ENCODE assay signal across 14 mouse cellular contexts in the genomic region with DNA sequence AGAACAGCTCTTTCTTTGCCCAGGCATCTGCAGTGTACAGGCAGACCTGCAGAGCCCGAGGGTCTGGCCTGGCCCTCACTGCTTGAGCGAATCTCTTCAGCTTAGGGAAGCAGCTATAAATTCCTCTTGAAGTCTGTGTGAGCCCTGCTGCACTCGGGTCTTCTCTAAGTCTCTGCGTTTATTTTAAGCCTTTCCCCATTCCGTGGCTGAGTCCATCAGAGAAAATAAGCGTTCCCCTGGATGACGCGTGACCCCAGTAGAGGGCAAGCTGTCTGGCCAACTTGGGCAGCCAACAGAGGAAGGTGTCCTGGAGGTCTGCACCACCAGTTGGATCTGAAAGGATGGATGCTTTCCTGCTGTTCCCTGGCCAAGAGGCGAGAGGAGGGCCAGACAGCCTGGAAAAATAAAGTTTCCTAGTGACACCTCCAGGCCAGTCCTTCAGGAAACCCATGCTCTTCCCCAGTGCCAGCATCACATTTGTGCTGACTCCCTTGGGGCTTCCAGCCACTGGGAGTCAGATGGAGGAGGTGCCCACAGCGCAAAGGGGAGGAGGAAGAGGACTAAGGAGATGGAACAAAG.
DNase-seq lines count a peak whose midpoint lies in the region; ATAC-seq lines count a peak whose summit lies in the region.
"Had no signal": no experiment of that assay in that cellular context is flagged by ENCODE, and none has a peak within 500 bp of the region (broad histone marks: within the 10 kb centered on the region; RNA-seq: fewer than 3 reads in every experiment).

No protein-coding gene starts in this region.

- H3K9me3 ChIP-seq in embryonic facial prominence, embryonic 12.5 days = no peaks in the 10 kb centered on the region
- H3K9me3 ChIP-seq in embryonic facial prominence, embryonic 10.5 days = no peaks in the 10 kb centered on the region
- H3K9me3 ChIP-seq in kidney, embryonic 14.5 days (ENCODE audit: control insufficient read depth, low read length) = no peaks in the 10 kb centered on the region
- H3K9me3 ChIP-seq: forebrain, embryonic 12.5 days; G1E had no signal

- H3K4me1 ChIP-seq in embryonic facial prominence, embryonic 12.5 days = peaks cover 45% of the 10 kb centered on the region
- H3K4me1 ChIP-seq in embryonic facial prominence, embryonic 10.5 days = peaks cover 64% of the 10 kb centered on the region
- H3K4me1 ChIP-seq in kidney, embryonic 14.5 days (ENCODE audit: control insufficient read depth, insufficient read depth, low read length) = peaks cover 37% of the 10 kb centered on the region

- H3K9ac ChIP-seq in embryonic facial prominence, embryonic 12.5 days = no peak overlapping the region
- no peak overlapping the region for H3K9ac ChIP-seq in kidney, embryonic 14.5 days (ENCODE audit: low read depth, low read length)
- H3K9ac ChIP-seq: forebrain, embryonic 12.5 days; liver, embryonic 14.5 days had no signal

- ATAC-seq in embryonic facial prominence, embryonic 12.5 days (ENCODE audit: insufficient number of reproducible peaks, insufficient read depth, low FRiP score, low TSS enrichment) = no peak
- peak; percentile 29; the same call in 1 of the 2 replicates for ATAC-seq in kidney, embryonic 14.5 days (ENCODE audit: low FRiP score, low TSS enrichment)
- ATAC-seq: hindbrain, postnatal 0 days had no signal

- 47% methylated on average over 10 of the region's 10 CpGs for WGBS in embryonic facial prominence, embryonic 12.5 days
- 45% methylated on average over 10 of the region's 10 CpGs for WGBS in embryonic facial prominence, embryonic 10.5 days
- 18% methylated on average over 10 of the region's 10 CpGs for WGBS in kidney, embryonic 14.5 days

- H3K27ac ChIP-seq in embryonic facial prominence, embryonic 12.5 days = peak overlapping the region; percentile 0; the same call in 1 of the 2 replicates
- H3K27ac ChIP-seq in embryonic facial prominence, embryonic 10.5 days (replicated peaks) = no peak overlapping the region; the same call in 1 of the 2 replicates
- H3K27ac ChIP-seq in kidney, embryonic 14.5 days (ENCODE audit: low read depth, low read length) = 0 out of 2 replicates have a peak overlapping the region, but pooled peaks have one; percentile 24
- H3K27ac ChIP-seq: forebrain, embryonic 12.5 days; hindbrain, postnatal 0 days; liver, embryonic 14.5 days had no signal

- no peak for DNase-seq in embryonic facial prominence, embryonic 10.5 days (ENCODE audit: low spot score)
- no peak for DNase-seq in kidney, postnatal 14 days
- DNase-seq in Muller cell, postnatal 12 days (ENCODE audit: inconsistent ontology term) = peak; percentile 23
- peak; percentile 66 for DNase-seq in lung, postnatal 10 days
- DNase-seq in spleen, postnatal 36 days (ENCODE audit: low spot score in 2 of 2) = no peak
- DNase-seq: cerebellum, adult 11 months; spleen, adult 18-20 months; thymus, adult 18-20 months had no signal

- no peaks in the 10 kb centered on the region for H3K36me3 ChIP-seq in embryonic facial prominence, embryonic 12.5 days
- no peaks in the 10 kb centered on the region for H3K36me3 ChIP-seq in embryonic facial prominence, embryonic 10.5 days (replicated peaks)
- H3K36me3 ChIP-seq in kidney, embryonic 14.5 days (ENCODE audit: control insufficient read depth, insufficient read depth, low read length) = no peaks in the 10 kb centered on the region
- H3K36me3 ChIP-seq: forebrain, embryonic 12.5 days; G1E had no signal

- H3K4me3 ChIP-seq in embryonic facial prominence, embryonic 12.5 days = no peak overlapping the region
- H3K4me3 ChIP-seq in embryonic facial prominence, embryonic 10.5 days = no peak overlapping the region
- no peak overlapping the region for H3K4me3 ChIP-seq in kidney, embryonic 14.5 days (ENCODE audit: low read length)
- H3K4me3 ChIP-seq: forebrain, embryonic 12.5 days had no signal

- peaks cover 14% of the 10 kb centered on the region; the same call in 1 of the 2 replicates for H3K27me3 ChIP-seq in embryonic facial prominence, embryonic 12.5 days
- H3K27me3 ChIP-seq in embryonic facial prominence, embryonic 10.5 days (replicated peaks; ENCODE audit: low read depth, poor library complexity, severe bottlenecking) = peaks cover 87% of the 10 kb centered on the region
- H3K27me3 ChIP-seq in kidney, embryonic 14.5 days (ENCODE audit: control insufficient read depth, insufficient read depth, low read length) = no peaks in the 10 kb centered on the region

- H3K4me2 ChIP-seq in embryonic facial prominence, embryonic 12.5 days (replicated peaks) = no peak overlapping the region
- H3K4me2 ChIP-seq in kidney, embryonic 14.5 days (replicated peaks; ENCODE audit: low read depth, low read length) = no peak overlapping the region
- H3K4me2 ChIP-seq: forebrain, embryonic 12.5 days had no signal

Comparison
In these comparisons a context has a peak if more than half of its experiments do, and no peak if none do; other contexts are left out.
1. DNase-seq: peak in Muller cell, postnatal 12 days (single experiment) and lung, postnatal 10 days (single experiment); none in embryonic facial prominence, embryonic 10.5 days (single experiment), kidney, postnatal 14 days (single experiment) and spleen, postnatal 36 days (0 of 2).